Comparison of ENCODE assay signal across 22 mouse cellular contexts in genomic region chr16:24901139-24901859, GRCm38 (mm10).
DNase-seq lines count a peak whose midpoint lies in the region; ATAC-seq and TF ChIP-seq lines count a peak whose summit lies in the region.
"Had no signal": no experiment of that assay in that cellular context is flagged by ENCODE, and none has a peak within 500 bp of the region (broad histone marks: within the 10 kb centered on the region; RNA-seq: fewer than 3 reads in every experiment).

No protein-coding gene starts in this region.

- peak overlapping the region; percentile 59; the same call in 1 of the 2 replicates for H3K27ac ChIP-seq in kidney, adult 2 months (ENCODE audit: insufficient read depth, low read depth, low read length)
- H3K27ac ChIP-seq in liver, postnatal 0 days (ENCODE audit: low read depth): peak overlapping the region; percentile 66
- H3K27ac ChIP-seq: embryonic facial prominence, embryonic 15.5 days; hindbrain, embryonic 10.5 days; kidney, postnatal 0 days; left cerebral cortex, adult 2 months; midbrain, embryonic 13.5 days had no signal

- 47% methylated on average over 6 of the region's 6 CpGs for WGBS in kidney, adult 2 months
- 53% methylated on average over 6 of the region's 6 CpGs for WGBS in liver, postnatal 0 days (ENCODE audit: insufficient replicate concordance)

- TF ChIP-seq CTCF in kidney, adult 2 months (conservative IDR thresholded peaks at IDR 0.05; ENCODE audit: insufficient read depth, insufficient read length, low read depth, low read length): no peak
- TF ChIP-seq CTCF in liver, postnatal 0 days (IDR thresholded peaks at IDR 0.05; ENCODE audit: low read depth): no peak

- no peak overlapping the region for H3K9ac ChIP-seq in liver, postnatal 0 days (replicated peaks)
- H3K9ac ChIP-seq: embryonic facial prominence, embryonic 15.5 days; heart, embryonic 12.5 days; midbrain, embryonic 13.5 days had no signal

- no peaks in the 10 kb centered on the region for H3K27me3 ChIP-seq in kidney, adult 2 months (replicated peaks; ENCODE audit: control insufficient read depth, insufficient read depth, low read length)
- no peaks in the 10 kb centered on the region for H3K27me3 ChIP-seq in liver, postnatal 0 days (ENCODE audit: insufficient read depth, low read length)
- H3K27me3 ChIP-seq: embryonic facial prominence, embryonic 15.5 days; heart, embryonic 12.5 days; midbrain, embryonic 13.5 days had no signal

- H3K4me3 ChIP-seq in kidney, adult 2 months (ENCODE audit: insufficient read depth, low read depth, low read length): no peak overlapping the region
- no peak overlapping the region for H3K4me3 ChIP-seq in liver, postnatal 0 days (ENCODE audit: low read depth, low read length)
- H3K4me3 ChIP-seq: embryonic facial prominence, embryonic 15.5 days; heart, embryonic 12.5 days; hindbrain, embryonic 10.5 days; left cerebral cortex, adult 2 months; midbrain, embryonic 13.5 days had no signal

- DNase-seq in adrenal gland, adult (ENCODE audit: inconsistent age in 2 of 2, low spot score in 1 of 2): peak; percentile 28 to 77
- DNase-seq in adrenal gland, postnatal 14 days: no peak
- DNase-seq in kidney, adult 2 months: peak; percentile 38
- DNase-seq in kidney, postnatal 10 days: no peak
- DNase-seq in liver, postnatal 0 days: no peak
- no peak for DNase-seq in liver
- DNase-seq in layer of hippocampus, postnatal 25 days (ENCODE audit: extremely low spot score in 1 of 2, low spot score in 1 of 2): no peak
- no peak for DNase-seq in urinary bladder, postnatal 25 days (ENCODE audit: low spot score)
- DNase-seq: cerebellum, adult 11 months; cerebellum, adult 9-11 months; heart, postnatal 10 days; lung, postnatal 14 days; thymus, adult 18-20 months; thymus, postnatal 36 days had no signal

- peaks cover 12% of the 10 kb centered on the region; the same call in 1 of the 2 replicates for H3K4me1 ChIP-seq in kidney, adult 2 months (ENCODE audit: control insufficient read depth, insufficient read depth, low read length)
- H3K4me1 ChIP-seq in liver, postnatal 0 days (ENCODE audit: insufficient read depth): peaks cover 12% of the 10 kb centered on the region; the same call in 1 of the 2 replicates
- H3K4me1 ChIP-seq: embryonic facial prominence, embryonic 15.5 days had no signal

- no peak overlapping the region for H3K4me2 ChIP-seq in liver, postnatal 0 days (ENCODE audit: low read depth, low read length)
- H3K4me2 ChIP-seq: embryonic facial prominence, embryonic 15.5 days; heart, embryonic 12.5 days; midbrain, embryonic 13.5 days had no signal

- TF ChIP-seq POLR2A in kidney, adult 2 months (IDR thresholded peaks at IDR 0.05; ENCODE audit: low read depth, low read length): no peak

- no peak for ATAC-seq in liver, postnatal 0 days
- ATAC-seq: forebrain, embryonic 14.5 days; hindbrain, embryonic 16.5 days; midbrain, embryonic 13.5 days had no signal

- no peak for TF ChIP-seq EP300 in liver, postnatal 0 days (IDR thresholded peaks at IDR 0.05; ENCODE audit: low read depth)

- H3K9me3 ChIP-seq in liver, postnatal 0 days (ENCODE audit: low read length): no peaks in the 10 kb centered on the region
- H3K9me3 ChIP-seq: embryonic facial prominence, embryonic 15.5 days; heart, embryonic 12.5 days; hindbrain, embryonic 10.5 days; midbrain, embryonic 13.5 days had no signal

- no peaks in the 10 kb centered on the region for H3K36me3 ChIP-seq in kidney, adult 2 months (ENCODE audit: control insufficient read depth, insufficient read depth, low read length)
- H3K36me3 ChIP-seq in liver, postnatal 0 days (replicated peaks; ENCODE audit: insufficient read depth, low read length): no peaks in the 10 kb centered on the region
- H3K36me3 ChIP-seq: embryonic facial prominence, embryonic 15.5 days; heart, embryonic 12.5 days; hindbrain, embryonic 10.5 days; midbrain, embryonic 13.5 days had no signal

Comparison
In these comparisons a context has a peak if more than half of its experiments do, and no peak if none do; other contexts are left out.
1. DNase-seq: peak in adrenal gland, adult (2 of 2) and kidney, adult 2 months (single experiment); none in adrenal gland, postnatal 14 days (single experiment), kidney, postnatal 10 days (single experiment), liver, postnatal 0 days (single experiment), liver (single experiment), layer of hippocampus, postnatal 25 days (0 of 2) and urinary bladder, postnatal 25 days (single experiment).